Mouse (Mus musculus) midbrain, embryonic 10.5 days (tissue): Measurements from ENCODE around the gene Prap1. TPM values are rescaled to one million over a fixed set of nuclear protein-coding genes. Genes with fewer than 3 reads are reported as not detected.

Source experiments
- polyA plus RNA-seq: library from polyadenylated mRNA; unstranded; fragments of >200 nt; fragmentation: Nextera tagmentation; extraction: Ambion mirVana; gene quantifications from 2 replicates; pipeline ENCODE4 v1.2.1, GENCODE M21; 2016

The Prap1 gene
- polyA plus RNA-seq, 1 experiment from 2014 or later, result not detected

Other genes starting within 250 kb of the Prap1 start
- gene Kndc1, start 198.7 kb upstream of the Prap1 start, polyA plus RNA-seq, result 0.31 and 0.35 TPM in 2 replicates
- gene Utf1, start 149.6 kb upstream of the Prap1 start, polyA plus RNA-seq, result 0.16 TPM in 1 of 2 replicates, not detected in the other
- 0.74 and 1.1 TPM in 2 replicates for gene 6430531B16Rik, start 114.6 kb upstream of the Prap1 start, polyA plus RNA-seq
- 2.5 and 2.7 TPM in 2 replicates for gene Adam8, start 100.8 kb upstream of the Prap1 start, polyA plus RNA-seq
- gene Zfp511, start 57.0 kb upstream of the Prap1 start, polyA plus RNA-seq, result 42.6 and 43.8 TPM in 2 replicates
- gene Tubgcp2, start 56.7 kb upstream of the Prap1 start, polyA plus RNA-seq, result 74.0 and 80.0 TPM in 2 replicates
- 5.1 and 16.6 TPM in 2 replicates for gene Msx3, start 44.3 kb upstream of the Prap1 start, polyA plus RNA-seq
- gene Caly, start 10.8 kb upstream of the Prap1 start, polyA plus RNA-seq, result 2.0 and 4.7 TPM in 2 replicates
- 10.9 and 12.8 TPM in 2 replicates for gene Fuom, start 9.0 kb downstream of the Prap1 start, polyA plus RNA-seq
- gene Paox, start 22.4 kb downstream of the Prap1 start, polyA plus RNA-seq, result 15.8 and 18.5 TPM in 2 replicates
- gene Echs1, start 23.1 kb downstream of the Prap1 start, polyA plus RNA-seq, result 157 and 161 TPM in 2 replicates
- 32.6 TPM in 2 replicates for gene Mtg1, start 44.2 kb downstream of the Prap1 start, polyA plus RNA-seq
- 0.49 and 0.79 TPM in 2 replicates for gene Sprn, start 61.5 kb downstream of the Prap1 start, polyA plus RNA-seq
- not detected in 2 replicates for gene Olfr522, start 71.4 kb downstream of the Prap1 start, polyA plus RNA-seq
- gene Olfr523, start 79.8 kb downstream of the Prap1 start, polyA plus RNA-seq, result not detected in 2 replicates
- not detected in 2 replicates for gene Olfr524, start 112.6 kb downstream of the Prap1 start, polyA plus RNA-seq
- not detected in 2 replicates for gene Cd163l1, start 124.9 kb downstream of the Prap1 start, polyA plus RNA-seq
- not detected in 2 replicates for gene 5830411N06Rik, start 153.9 kb downstream of the Prap1 start, polyA plus RNA-seq
- gene Olfr525, start 227.5 kb downstream of the Prap1 start, polyA plus RNA-seq, result not detected in 2 replicates
- gene Olfr527, start 240.6 kb downstream of the Prap1 start, polyA plus RNA-seq, result not detected in 2 replicates